Comparison of ENCODE assay signal across 18 mouse cellular contexts in genomic region chr19:42247519-42247918, GRCm38 (mm10). TPM values are rescaled to one million over a fixed set of nuclear protein-coding genes. Genes with fewer than 3 reads are reported as not detected.
DNase-seq lines count a peak whose midpoint lies in the region; ATAC-seq lines count a peak whose summit lies in the region.
"Had no signal": no experiment of that assay in that cellular context is flagged by ENCODE, and none has a peak within 500 bp of the region (broad histone marks: within the 10 kb centered on the region; RNA-seq: fewer than 3 reads in every experiment).

Gene Golga7b (plus strand): TSS chr19:42247574.

- H3K27me3 ChIP-seq in forebrain, embryonic 13.5 days: 0 out of 2 replicates have a peak, but pooled peaks cover 6% of the 10 kb centered on the region
- H3K27me3 ChIP-seq in forebrain, embryonic 10.5 days (ENCODE audit: poor library complexity, severe bottlenecking): no peaks in the 10 kb centered on the region
- no peaks in the 10 kb centered on the region for H3K27me3 ChIP-seq in midbrain, embryonic 13.5 days
- no peaks in the 10 kb centered on the region for H3K27me3 ChIP-seq in midbrain, embryonic 10.5 days (ENCODE audit: low read depth, poor library complexity, severe bottlenecking)
- peaks cover 3% of the 10 kb centered on the region; the same call in 1 of the 2 replicates for H3K27me3 ChIP-seq in neural tube, embryonic 13.5 days

- 87% methylated on average over 3 of the region's 3 CpGs for WGBS in forebrain, embryonic 13.5 days
- 91% methylated on average over 3 of the region's 3 CpGs for WGBS in forebrain, embryonic 10.5 days
- WGBS in midbrain, embryonic 13.5 days: 91% methylated on average over 3 of the region's 3 CpGs
- 82% methylated on average over 3 of the region's 3 CpGs for WGBS in midbrain, embryonic 10.5 days
- 82% methylated on average over 3 of the region's 3 CpGs for WGBS in neural tube, embryonic 13.5 days

- H3K9ac ChIP-seq in forebrain, embryonic 13.5 days: no peak within 1 kb of the TSS
- no peak within 1 kb of the TSS for H3K9ac ChIP-seq in midbrain, embryonic 13.5 days (replicated peaks)
- H3K9ac ChIP-seq in neural tube, embryonic 13.5 days: no peak within 1 kb of the TSS

- 0 out of 2 replicates have a peak, but pooled peaks cover 3% of the 10 kb centered on the region for H3K4me1 ChIP-seq in forebrain, embryonic 13.5 days
- H3K4me1 ChIP-seq in forebrain, embryonic 10.5 days: peaks cover 2% of the 10 kb centered on the region; the same call in 1 of the 2 replicates
- no peaks in the 10 kb centered on the region for H3K4me1 ChIP-seq in midbrain, embryonic 13.5 days (replicated peaks)
- H3K4me1 ChIP-seq in midbrain, embryonic 10.5 days: 0 out of 2 replicates have a peak, but pooled peaks cover 3% of the 10 kb centered on the region
- no peaks in the 10 kb centered on the region for H3K4me1 ChIP-seq in neural tube, embryonic 13.5 days (replicated peaks)

- no peak within 1 kb of the TSS for H3K4me3 ChIP-seq in forebrain, embryonic 13.5 days
- no peak within 1 kb of the TSS for H3K4me3 ChIP-seq in forebrain, embryonic 10.5 days
- H3K4me3 ChIP-seq in midbrain, embryonic 13.5 days (replicated peaks): no peak within 1 kb of the TSS
- H3K4me3 ChIP-seq in midbrain, embryonic 10.5 days: no peak within 1 kb of the TSS
- no peak within 1 kb of the TSS for H3K4me3 ChIP-seq in neural tube, embryonic 13.5 days
- H3K4me3 ChIP-seq: heart, adult 2 months had no signal

- DNase-seq in forebrain, embryonic 10.5 days (ENCODE audit: extremely low spot score, low spot score): no peak
- no peak for DNase-seq in midbrain, embryonic 10.5 days (ENCODE audit: low spot score)
- no peak for DNase-seq in layer of hippocampus, postnatal 25 days (ENCODE audit: extremely low spot score in 1 of 2, low spot score in 1 of 2)
- DNase-seq in kidney, adult 9 months: no peak
- DNase-seq in embryo, embryonic 10.5 days (ENCODE audit: low spot score): no peak
- DNase-seq: adrenal gland, postnatal 10 days; cerebellum, postnatal 36 days; heart, adult 2 months; heart, postnatal 14 days; kidney, adult 2 months; right cerebral cortex, adult 18-20 months; thymus, adult 18-20 months had no signal

- no peak within 1 kb of the TSS for H3K27ac ChIP-seq in forebrain, embryonic 13.5 days
- H3K27ac ChIP-seq in forebrain, embryonic 10.5 days: no peak within 1 kb of the TSS
- no peak within 1 kb of the TSS for H3K27ac ChIP-seq in midbrain, embryonic 13.5 days
- H3K27ac ChIP-seq in midbrain, embryonic 10.5 days (replicated peaks): no peak within 1 kb of the TSS
- H3K27ac ChIP-seq in neural tube, embryonic 13.5 days (replicated peaks): no peak within 1 kb of the TSS
- H3K27ac ChIP-seq: heart, adult 2 months had no signal

- H3K9me3 ChIP-seq in forebrain, embryonic 13.5 days (replicated peaks): no peaks in the 10 kb centered on the region
- no peaks in the 10 kb centered on the region for H3K9me3 ChIP-seq in forebrain, embryonic 10.5 days
- no peaks in the 10 kb centered on the region for H3K9me3 ChIP-seq in midbrain, embryonic 13.5 days
- no peaks in the 10 kb centered on the region for H3K9me3 ChIP-seq in midbrain, embryonic 10.5 days (replicated peaks)
- no peaks in the 10 kb centered on the region for H3K9me3 ChIP-seq in neural tube, embryonic 13.5 days

- H3K36me3 ChIP-seq in forebrain, embryonic 13.5 days (ENCODE audit: poor library complexity, severe bottlenecking): no peaks in the 10 kb centered on the region
- no peaks in the 10 kb centered on the region for H3K36me3 ChIP-seq in forebrain, embryonic 10.5 days (replicated peaks)
- no peaks in the 10 kb centered on the region for H3K36me3 ChIP-seq in midbrain, embryonic 13.5 days
- no peaks in the 10 kb centered on the region for H3K36me3 ChIP-seq in midbrain, embryonic 10.5 days
- no peaks in the 10 kb centered on the region for H3K36me3 ChIP-seq in neural tube, embryonic 13.5 days

- H3K4me2 ChIP-seq in forebrain, embryonic 13.5 days: no peak within 1 kb of the TSS
- H3K4me2 ChIP-seq in midbrain, embryonic 13.5 days (replicated peaks): no peak within 1 kb of the TSS
- H3K4me2 ChIP-seq in neural tube, embryonic 13.5 days: no peak within 1 kb of the TSS

- ATAC-seq in forebrain, embryonic 13.5 days: no peak
- ATAC-seq in midbrain, embryonic 13.5 days: no peak
- ATAC-seq in neural tube, embryonic 13.5 days (ENCODE audit: low read depth): no peak

RNA-seq across cellular contexts. Expression of gene Golga7b, which starts in this region (rescaled TPM):
- 12.9 and 14.9 TPM in 2 replicates for polyA plus RNA-seq in forebrain, embryonic 13.5 days (2015; fragmentation: Nextera tagmentation; extraction: Ambion mirVana)
- polyA plus RNA-seq in forebrain, embryonic 10.5 days (2016; fragmentation: Nextera tagmentation; extraction: Ambion mirVana): 0.59 and 1.0 TPM in 2 replicates
- 26.3 and 27.5 TPM in 2 replicates for polyA plus RNA-seq in midbrain, embryonic 13.5 days (2015; fragmentation: Nextera tagmentation; extraction: Ambion mirVana)
- 1.0 and 2.2 TPM in 2 replicates for polyA plus RNA-seq in midbrain, embryonic 10.5 days (2016; fragmentation: Nextera tagmentation; extraction: Ambion mirVana)
- total RNA-seq in layer of hippocampus, postnatal 25 days (2021): 10 to 100 TPM; 76.8 to 77.1 TPM
- 42.3 and 48.7 TPM in 2 replicates for polyA plus RNA-seq in neural tube, embryonic 13.5 days (2015; fragmentation: Nextera tagmentation; extraction: Ambion mirVana)
- total RNA-seq: megakaryocyte progenitor cell, adult 5-6 weeks had no signal
- polyA plus RNA-seq: limb, embryonic 11.5 days; liver, embryonic 16.5 days had no signal
